Mouse (Mus musculus): ENCODE measurements at regions not wholly inside any gene's neighbourhood (a gene's known extent, or its start where the extent isn't known, plus 50 kb on each side); places are given as distances from the start of the nearest gene placed in this dataset.
A peak's percentile ranks its signal among the peaks of the same experiment; 100 is the strongest.
"Not testable (repeated sequence)": the region's sequence is repeated elsewhere in the genome, so short reads cannot be mapped to it uniquely, and the experiment has no call there.

DNA sequence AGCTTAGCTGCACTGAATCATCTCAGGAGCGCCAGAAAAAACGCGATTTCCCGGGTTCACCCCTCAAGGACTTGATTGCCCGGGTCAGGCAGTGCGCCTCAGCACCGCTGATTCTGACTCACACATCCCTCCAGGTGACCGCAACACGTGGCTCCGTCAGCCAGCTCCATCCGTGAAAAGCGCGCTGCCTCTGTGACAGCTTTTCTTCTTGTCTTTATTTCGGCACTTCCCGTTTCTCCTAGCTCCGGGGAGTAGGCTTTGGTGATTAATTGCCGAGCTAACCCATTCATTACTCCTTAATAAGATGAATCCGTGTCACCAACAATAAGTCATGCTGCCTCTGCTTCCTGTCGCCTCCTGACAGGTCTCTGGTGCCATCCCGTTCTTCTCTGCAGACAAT, 108.6 kb downstream of the Katnal1 start:
- peak; percentile 62 to 65 for DNase-seq

DNA sequence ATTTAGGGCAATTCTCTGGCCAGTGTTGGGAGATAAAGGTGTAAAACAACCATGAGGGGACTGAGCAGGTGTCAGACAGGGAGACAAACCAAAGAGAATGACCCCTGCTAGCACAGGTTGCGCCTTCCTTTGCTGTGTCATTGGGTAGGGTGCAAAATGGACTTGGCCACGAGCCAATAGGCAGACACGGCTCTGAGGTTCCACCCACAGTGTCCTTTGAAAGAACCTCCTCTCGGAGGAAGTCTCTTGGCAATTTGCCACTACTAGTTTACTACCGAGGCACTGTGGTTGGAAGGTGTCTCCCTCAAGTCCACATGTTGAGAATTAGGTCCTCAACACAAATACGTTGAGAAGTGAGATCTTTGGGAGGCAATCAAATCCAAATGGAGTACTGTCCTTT, 109.7 kb downstream of the Katnal1 start:
- peak; percentile 28 to 51 for DNase-seq

DNA sequence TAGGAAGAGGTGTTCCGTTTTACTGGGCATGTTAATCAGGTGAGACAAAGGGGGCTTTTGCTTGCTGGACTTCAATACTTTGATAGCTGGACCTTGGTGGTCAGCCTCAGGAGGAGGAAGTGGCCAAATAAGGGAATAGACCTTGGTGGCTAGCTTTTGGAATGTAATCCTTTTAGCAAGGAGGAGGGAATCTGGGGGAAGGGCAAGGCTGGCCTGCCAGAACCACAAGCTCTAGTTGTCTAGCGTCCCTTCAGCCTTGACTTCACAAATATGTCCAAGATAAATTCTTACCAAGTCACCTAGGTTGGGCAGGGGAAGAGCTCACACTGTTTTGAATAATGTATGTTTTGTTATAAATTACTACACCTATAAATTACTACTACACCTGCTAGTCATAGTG, 110.4 kb downstream of the Katnal1 start:
- DNase-seq = peak; percentile 76 to 77

DNA sequence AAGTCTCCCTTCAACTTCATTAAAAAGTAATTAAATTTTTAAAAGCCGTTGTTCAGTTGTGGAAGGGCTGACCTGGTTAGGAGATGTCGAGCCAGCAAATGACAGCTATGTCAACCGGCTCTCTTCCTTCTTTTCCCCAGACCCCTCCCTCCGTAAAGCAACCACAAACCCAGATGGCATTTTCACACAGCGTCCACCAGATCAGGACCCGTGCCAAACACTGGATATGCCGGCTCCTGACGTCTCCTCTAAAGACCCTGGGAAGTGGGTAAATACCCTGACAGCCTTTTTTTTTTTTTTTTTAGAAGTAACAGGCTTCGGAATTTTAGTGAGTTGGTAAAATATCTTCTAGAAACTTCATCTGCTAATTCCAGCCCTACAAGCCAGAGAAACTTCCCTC, 116.3 kb downstream of the Katnal1 start:
- no peak for DNase-seq

DNA sequence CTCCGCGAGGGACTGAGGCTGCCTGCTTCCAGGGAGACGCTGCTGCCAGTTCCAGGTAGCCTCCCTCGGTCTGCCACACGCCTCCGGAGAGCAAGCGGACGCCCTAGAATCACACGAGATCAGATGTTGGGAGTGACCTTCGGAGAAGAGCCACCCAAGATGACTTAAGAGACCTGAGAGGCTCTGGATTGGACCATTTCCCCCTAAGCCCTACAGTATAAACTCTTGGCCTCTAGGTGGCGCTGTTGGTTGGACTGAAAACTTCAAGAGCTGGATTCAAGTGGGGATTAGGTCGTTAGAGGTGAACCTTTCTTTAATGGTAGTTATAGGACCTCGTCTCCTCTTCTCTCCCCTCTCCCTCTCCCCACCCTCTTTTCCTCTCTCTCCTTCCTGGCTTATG, 117.1 kb downstream of the Katnal1 start:
- peak; percentile 77 to 78 for DNase-seq

DNA sequence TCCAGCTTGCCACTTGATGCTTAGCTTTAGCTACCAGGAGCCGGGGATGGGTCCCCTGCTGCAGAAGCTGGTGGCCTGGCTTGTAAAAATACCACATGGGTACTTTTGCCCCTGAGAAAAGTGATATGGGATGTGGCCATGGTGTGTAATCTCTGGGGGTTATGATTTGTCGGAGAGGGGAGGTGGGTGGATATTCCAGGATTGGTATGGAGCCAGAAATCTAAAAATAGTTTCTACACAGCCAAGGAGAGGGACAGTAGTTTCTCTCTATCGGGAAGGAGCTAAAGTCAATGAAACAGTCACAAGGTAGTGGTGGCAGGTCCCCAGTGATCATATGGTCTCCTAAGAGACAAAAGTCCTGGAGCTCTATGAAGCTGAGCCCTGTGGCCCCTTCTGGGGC, 119.6 kb downstream of the Katnal1 start:
- no peak for DNase-seq

DNA sequence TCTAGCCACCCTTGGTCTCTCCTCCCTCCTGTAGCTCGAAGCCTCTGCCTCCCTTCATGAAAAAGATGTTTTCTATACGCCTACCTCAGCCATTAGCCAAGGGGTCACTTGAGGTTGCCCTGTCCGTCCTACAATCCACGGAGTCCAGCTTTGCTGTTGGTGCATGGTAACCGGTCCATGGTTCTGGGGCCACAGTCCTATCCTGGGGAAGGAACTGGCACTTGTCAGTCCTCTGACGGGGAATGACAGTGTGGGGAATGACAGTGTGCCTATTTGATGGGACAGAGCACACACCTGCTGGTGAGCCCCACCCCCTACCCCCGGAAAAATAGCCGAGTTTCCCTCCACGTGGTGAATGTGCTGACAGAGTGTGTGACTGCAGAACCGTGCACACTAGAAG, 120.1 kb downstream of the Katnal1 start:
- DNase-seq = no peak

DNA sequence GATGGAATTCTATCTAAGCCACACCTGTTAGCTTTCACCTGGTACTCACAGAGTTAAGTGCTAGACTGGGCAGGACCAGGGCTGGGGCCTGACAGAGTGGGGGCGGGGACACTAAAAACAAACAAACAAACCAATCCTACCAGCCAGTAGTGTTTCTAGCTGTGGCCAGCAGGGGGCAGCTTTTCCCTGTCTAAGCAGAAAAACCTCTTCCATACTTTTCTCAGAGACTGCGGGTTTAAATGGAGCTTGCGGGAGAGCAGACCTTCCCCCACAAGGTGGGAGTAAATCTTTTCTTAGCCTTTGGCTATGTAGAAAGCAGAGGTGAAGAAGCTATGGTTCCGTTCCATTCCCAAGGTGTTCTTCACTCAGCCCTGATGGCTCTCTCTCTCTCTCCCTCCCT, 120.7 kb downstream of the Katnal1 start:
- DNase-seq = peak; percentile 65 to 75

DNA sequence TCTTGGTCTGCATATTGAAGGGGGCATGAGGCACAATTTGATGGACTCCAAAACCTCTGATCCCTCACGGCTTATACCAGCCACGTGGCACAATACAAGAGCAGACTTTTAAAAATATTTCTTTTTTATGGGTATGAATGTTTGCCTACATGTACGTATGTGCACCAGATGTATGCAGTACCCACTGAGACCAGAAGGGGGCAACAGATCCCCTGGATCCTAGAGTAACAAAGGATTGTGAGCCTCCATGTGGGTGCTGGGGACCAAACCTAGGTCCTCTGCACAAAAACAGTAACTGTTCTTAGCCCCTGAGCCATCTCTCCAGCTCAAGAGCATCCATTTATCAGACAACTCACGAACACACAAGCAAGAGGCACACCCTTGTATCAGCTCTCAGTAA, 121.5 kb downstream of the Katnal1 start:
- no peak for DNase-seq

DNA sequence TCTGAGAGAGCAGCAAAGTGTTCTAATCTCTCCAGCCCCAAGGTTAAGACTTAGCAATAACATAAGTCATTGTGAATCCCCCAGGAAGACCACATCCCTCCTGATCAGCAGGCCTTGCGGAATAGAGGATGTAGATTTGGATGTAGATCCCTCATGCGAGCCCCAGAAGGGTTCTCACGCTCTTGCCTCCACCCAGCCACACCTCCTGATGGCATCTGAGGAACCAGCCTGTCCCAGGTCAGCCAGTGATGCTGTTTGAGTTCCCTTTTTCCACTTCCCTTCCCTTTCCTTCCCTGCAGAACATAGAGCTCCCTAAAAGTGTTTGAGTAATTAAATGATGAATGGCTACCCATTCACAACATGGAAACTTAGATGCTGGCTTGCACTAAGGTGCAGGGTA, 124.1 kb downstream of the Katnal1 start:
- no peak for DNase-seq

DNA sequence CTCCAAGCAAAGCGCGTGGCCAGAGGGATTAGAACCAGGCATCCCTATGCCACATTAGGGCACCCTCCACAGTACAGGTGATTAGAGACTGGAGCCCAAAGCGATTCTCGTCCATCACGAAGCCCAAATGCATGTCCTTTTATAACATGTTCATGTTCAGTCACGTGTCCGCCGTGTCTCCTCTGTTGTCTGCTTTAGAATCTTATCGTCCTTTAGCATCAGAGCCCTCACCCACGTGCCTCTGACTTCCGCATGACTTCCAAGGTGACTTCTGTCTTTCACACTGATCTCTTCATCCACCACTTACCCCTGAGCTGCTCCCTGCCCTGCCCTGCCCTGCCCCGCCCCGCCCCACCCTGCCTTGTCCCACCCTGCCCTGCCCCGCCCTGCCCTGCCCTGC, 125.3 kb downstream of the Katnal1 start:
- DNase-seq = no peak

DNA sequence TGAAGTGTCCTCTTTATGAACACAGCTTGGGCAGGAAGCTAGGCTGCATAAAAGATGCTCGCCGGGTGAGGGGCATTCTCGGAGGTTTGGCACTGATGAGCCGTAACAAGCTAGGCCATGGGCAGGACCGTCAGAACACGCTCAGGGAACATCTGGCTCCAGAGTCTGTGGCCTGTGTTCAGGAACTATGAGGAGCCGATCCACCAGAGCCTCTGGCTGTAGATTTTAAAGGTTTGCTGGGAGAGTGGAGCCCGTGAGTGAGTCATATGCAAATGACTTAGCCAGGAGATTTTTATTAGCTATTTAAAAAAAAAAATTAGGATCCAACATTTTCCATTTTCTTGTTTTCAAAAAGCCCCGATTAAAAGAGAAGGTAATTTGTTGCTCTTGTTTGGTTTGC, 126.4 kb downstream of the Katnal1 start:
- DNase-seq = no peak

DNA sequence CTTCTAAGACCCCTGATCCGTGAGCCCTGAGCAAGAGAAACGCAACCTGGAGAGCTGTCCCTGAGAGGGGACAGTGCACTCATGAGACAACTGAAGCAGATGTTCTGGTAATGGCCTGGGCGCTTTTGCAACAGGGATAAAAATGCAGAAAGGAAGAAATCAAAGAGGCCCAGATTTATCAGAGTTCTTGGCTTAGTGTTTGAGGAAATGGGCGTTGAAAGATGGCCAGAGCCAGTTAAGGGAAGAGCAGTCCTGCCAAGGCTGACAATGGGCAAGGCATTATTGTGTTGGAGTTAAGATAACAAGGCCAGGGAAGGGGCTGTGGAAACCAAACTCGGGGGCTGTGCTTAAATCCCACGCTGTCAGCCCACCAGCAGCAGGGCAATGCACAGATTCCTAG, 130.6 kb downstream of the Katnal1 start:
- DNase-seq = no peak

DNA sequence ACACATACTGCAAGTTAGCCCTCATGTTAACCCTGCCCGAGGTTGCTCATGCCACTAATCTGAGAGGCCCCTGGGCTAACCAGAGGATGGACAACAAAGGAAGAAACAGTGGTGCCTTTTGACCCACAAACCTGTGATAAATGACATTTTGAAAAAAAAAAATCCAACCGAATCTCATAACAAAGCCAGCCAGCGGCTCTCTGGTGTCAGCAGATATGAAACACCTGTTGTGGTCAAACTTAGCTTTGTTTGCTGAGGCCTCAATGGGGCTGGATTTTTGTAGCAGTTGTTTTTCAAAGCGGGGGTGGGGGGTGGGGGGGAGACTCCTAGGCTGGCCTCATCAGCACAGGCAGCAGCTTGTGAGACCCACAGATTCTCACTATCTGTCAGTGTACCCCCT, 133.0 kb downstream of the Katnal1 start:
- DNase-seq = no peak

DNA sequence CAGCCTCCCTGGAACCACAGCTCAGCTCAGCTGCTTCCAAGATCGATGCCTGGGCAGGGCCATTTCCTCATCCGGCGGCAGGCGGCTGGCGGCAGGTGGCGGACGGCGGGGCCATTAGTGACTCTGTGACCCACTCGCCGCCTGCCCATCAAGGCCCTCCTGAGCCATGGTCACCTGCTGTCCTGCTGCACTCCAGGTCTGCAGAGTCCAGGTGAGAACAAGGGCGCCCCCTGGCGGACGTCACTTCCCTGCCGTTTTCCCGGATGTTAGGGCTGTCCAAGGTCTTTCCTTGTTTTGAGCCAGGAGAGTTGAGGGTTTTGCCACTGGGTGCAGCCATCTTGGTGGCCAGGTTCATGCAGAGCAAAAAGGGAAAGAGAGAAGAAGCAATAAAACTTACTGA, 134.7 kb downstream of the Katnal1 start:
- DNase-seq = peak; percentile 71 to 78

DNA sequence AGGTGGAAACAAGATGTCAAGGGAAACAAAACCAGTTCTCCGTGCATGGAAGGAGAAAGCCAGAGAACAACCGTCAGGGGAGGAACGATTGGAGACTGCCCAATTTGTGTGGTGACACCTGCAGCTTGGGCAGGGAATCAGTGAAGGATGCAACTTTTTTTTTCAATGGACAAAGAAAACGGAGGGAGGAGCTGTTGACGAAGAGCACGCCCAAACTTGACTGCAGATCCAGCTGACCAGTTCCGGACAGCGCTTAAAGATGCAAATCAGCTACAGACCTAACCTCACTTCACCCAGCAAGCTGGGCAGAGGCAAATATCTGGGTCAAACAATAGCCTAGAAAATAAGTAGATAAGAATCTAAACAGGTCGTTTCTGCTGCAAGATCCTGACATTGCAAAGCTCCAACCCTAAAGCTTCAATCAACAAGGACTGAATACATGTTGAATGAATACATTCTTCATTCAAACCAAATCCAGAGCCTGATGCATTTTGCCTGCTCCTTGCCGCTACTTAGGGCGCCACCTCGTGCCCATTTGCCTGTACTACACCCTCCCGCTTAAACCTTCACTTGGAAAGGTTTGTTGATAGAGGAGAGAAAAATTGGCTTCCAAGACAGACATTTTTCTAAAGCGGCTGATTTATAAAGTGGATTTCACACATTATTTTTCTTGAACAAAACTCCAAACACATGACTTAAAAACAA, 136.2 kb downstream of the Katnal1 start:
- DNase-seq = peak; percentile 85 to 89

DNA sequence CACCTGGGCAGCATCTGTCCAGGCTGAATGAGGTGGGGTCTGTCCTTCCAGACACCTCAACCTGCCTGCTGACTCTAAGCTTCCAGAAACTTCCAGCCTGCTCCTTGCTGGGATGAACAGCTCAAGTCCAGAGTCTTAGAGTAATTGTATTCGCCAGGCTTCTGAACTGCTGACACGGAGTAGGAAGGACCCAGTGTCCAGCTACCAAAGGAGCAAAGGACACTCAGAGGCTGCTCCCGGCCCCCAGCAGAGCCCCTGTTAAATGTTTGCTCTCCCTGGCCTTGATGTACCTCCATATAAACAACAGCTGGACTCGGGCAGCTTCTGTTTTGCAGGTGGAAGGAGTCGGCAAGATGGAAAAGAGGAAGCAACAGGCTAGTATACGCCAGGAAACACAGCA, 137.5 kb downstream of the Katnal1 start:
- DNase-seq = no peak

DNA sequence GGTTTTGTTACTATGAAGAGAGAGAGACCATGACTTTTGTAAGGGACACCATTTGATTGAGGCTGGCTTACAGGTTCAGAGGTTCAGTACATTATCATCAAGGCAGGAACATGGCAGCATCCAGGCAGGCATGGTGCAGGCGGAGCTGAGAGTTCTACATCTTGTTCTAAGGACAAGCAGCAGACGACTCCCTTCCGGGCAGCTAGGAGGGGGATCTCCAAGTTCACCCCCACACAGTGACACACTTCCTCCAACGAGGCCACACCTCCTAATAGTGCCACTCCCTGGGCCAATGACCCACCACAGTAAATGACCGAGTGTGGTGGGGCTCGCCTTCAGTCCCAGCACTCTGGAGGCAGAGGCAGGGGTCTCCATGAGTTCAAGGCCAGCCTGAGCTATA, 138.8 kb downstream of the Katnal1 start:
- DNase-seq = not testable (repeated sequence)

DNA sequence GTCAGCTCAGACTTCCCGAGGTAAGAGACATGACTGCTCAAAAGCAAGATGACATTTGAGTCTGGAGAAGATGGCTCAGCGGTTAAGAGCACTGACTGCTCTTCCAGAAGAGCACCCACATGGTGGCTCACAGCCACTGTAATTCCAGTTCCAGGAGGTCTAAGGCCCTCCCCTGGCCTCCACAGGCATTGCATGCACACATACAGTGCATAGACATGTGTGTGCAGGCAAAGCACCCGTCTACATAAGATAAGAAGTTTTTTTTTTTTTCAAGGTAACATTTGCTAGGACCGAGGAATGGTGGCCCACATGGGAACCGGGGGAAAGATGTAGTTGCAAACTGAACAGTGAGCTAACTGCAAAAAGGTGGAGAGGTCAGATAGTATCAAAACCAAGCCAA, 139.3 kb downstream of the Katnal1 start:
- no peak for DNase-seq

DNA sequence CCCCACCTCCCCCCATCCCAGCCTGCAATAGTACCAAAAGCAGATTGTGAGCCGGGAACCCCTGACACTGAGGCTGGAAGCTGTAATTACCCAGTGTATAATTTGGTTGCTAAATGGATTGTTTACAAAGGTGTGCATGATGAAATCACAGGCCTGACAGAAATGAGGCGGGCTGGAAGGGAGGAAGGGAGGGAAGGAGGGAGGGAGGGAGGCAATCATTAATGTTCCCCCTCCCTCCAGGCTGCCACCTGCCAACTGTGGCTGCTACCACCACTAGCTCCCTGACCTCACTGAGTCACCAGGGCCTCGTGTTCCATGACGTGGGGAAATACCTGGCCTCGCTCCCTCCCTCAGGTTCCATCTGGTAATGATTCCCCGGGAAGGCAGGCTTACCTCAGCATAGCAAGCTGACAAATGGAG, 140.0 kb downstream of the Katnal1 start:
- DNase-seq = peak in 1 of 2 experiments; percentile 33

DNA sequence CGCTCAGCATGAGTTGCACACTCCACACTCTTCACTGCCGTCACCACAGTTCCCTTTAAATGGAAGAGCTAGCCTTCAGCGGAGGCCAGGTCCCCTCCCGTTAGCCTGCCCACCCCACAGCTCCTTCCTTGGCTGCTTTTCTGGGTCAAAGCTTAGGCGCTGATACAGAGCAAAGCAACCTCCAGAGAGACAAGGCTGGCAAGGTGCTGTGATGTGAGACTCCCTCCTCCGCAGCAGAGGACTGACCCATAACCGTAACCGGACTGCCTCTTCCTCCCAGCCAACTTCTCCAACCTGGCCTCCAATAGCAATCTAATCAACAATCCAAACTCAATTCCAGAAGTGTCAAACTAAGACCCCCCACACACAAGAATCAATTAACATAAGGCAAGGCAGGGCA, 140.4 kb downstream of the Katnal1 start:
- DNase-seq = no peak

DNA sequence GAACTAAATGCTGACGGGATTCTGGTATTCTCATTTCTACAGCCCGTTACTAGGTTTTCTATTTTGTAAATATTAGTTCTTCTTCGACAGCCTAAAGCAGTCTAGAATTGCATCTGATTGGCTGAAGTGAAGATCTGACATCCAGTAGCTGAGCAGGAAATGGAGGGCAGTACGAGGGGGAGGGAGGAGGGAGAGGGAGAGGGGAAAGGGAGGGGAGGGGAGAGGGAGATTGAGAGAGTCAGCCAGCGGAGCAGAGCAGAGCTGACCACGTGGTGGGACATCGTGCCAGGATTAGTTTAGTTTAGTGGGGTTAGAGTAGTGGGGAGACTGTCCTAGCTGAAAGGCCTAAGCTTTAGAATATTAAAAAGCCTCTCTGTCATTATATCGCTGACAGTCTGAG, 141.8 kb downstream of the Katnal1 start:
- no peak for DNase-seq

DNA sequence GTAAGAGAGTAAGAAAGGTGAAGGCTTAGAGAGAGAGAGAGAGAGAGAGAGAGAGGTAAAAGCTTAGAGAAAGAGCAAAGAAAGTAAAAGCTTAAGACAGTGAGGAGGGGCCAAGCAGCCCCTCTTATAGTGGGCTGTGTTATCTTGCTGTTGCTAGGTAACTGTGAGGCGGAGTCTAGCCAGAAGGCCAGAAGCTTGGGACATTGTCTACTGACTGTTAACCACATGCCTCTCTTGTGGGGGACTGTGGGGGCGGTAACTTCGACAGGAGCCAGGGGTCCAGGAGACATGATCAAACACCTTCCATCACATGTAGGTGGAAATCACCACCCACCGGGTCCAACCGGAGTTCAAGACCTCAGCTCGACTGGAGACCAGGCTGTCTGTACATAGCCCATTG, 148.0 kb downstream of the Katnal1 start:
- not testable (repeated sequence) for DNase-seq

DNA sequence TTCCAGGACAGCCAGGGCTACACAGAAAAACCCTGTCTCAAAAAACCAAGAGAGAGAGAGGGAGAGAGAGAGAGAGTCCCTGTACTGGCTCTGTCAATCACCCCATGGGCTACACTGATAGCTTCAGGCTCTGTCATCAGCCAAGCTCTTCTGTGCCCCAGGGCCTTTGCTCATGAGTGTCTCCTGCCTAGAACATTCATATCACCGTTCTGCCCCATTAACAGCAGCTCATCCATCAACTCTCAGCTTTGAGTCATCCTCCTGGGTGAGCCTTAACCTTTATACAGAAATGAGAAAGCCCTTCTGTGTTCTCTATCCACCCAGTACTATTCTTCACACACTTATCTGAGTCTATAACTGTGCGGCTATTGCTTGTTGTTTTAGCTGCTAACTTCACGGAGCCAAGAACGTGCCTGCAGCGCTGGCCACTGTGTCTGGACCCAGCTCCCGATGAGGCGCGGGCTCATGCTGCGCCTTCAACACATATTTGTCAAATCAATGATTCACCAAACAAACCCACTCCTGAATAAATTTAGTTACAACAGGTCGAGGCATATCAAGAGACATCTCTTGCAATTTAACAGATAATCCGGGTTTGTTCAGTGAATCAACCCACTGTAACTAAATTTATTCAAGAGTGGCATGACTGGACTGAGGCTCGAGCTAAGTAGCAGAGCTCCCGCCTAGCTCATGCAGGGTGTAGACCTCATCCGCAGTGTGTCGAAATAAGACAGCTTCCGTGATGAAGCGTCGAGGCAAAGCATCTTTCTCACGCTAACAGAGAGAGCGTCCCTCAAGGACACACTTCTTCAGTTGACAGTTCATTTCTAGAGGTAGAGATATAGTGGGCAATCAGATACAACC, 152.1 kb downstream of the Katnal1 start:
- peak; percentile 41 to 52 for DNase-seq
